Mouse (Mus musculus) forebrain, embryonic 14.5 days (tissue): Measurements from ENCODE around the gene Nell1. TPM values are rescaled to one million over a fixed set of nuclear protein-coding genes. Genes with fewer than 3 reads are reported as not detected.

Experiments used
- ATAC-seq: fragments of 200-750 bp; cut with Nextera tagmentation; 2 replicates; pipeline ENCODE4 v1.8.0; 2017; ENCODE audit warnings: mild to moderate bottlenecking, moderate library complexity
- DNase-seq: peaks from one replicate; pipeline ENCODE4 v3.0.0-alpha.2; 2015; ENCODE audit warnings: low spot score
- H3K27ac ChIP-seq: fragments of 300-500 bp; sonication (generic); 2 replicates; pipeline ENCODE4 v1.5.1; 2014; ENCODE audit warnings: low read depth, mild to moderate bottlenecking, control low read depth, low read length, moderate library complexity
- H3K27me3 ChIP-seq: fragments of 300-500 bp; sonication (generic); replicated peaks from 2 replicates; pipeline ENCODE4 v1.6.1; 2014; ENCODE audit warnings: low read length, control low read depth, mixed read lengths; ENCODE audit not compliant: control insufficient read depth, insufficient read depth
- H3K36me3 ChIP-seq: fragments of 300-500 bp; sonication (generic); 2 replicates; pipeline ENCODE4 v1.6.1; 2014; ENCODE audit warnings: low read length, control low read depth; ENCODE audit not compliant: control insufficient read depth, insufficient read depth
- H3K4me1 ChIP-seq: fragments of 300-500 bp; sonication (generic); 2 replicates; pipeline ENCODE4 v1.6.1; 2014; ENCODE audit warnings: antibody characterized with exemption, low read length, control low read depth; ENCODE audit not compliant: control insufficient read depth, insufficient read depth
- H3K4me2 ChIP-seq: fragments of 300-500 bp; sonication (generic); 2 replicates; pipeline ENCODE4 v1.6.1; 2014; ENCODE audit warnings: mild to moderate bottlenecking, control low read depth, low read length
- H3K4me3 ChIP-seq: fragments of 300-500 bp; sonication (generic); 2 replicates; pipeline ENCODE4 v1.5.1; 2014; ENCODE audit warnings: low read depth, low read length, control low read depth
- H3K9ac ChIP-seq: fragments of 300-500 bp; sonication (generic); 2 replicates; pipeline ENCODE4 v1.6.1; 2014; ENCODE audit warnings: mild to moderate bottlenecking, low read length, control low read depth, moderate library complexity
- H3K9me3 ChIP-seq: fragments of 300-500 bp; sonication (generic); replicated peaks from 2 replicates; pipeline ENCODE4 v1.6.1; 2016; ENCODE audit warnings: low read length, control low read depth, mixed read lengths; ENCODE audit not compliant: control insufficient read depth
- WGBS: fragments of 180-500 bp; shearing (Covaris S2); extraction: QIAGEN DNeasy Blood & Tissue Kit; methylation state at CpG from one replicate; pipeline ENCODE4 v1.1.7; 2014; 5-methylcytosine and 5-hydroxymethylcytosine counted together
- polyA plus RNA-seq: library from polyadenylated mRNA; unstranded; fragments of >200 nt; fragmentation: Nextera tagmentation; extraction: Ambion mirVana; gene quantifications from 2 replicates; pipeline ENCODE4 v1.2.1, GENCODE M21; 2014

Gene Nell1
- polyA plus RNA-seq, 1 experiment from 2014 or later: 9.7 TPM

- Histone ChIP-seq H3K27ac (no peak overlapping the region), H3K27me3 (no peaks in the 10 kb centered on the region), H3K9me3 (no peaks in the 10 kb centered on the region), H3K36me3 (no peaks in the 10 kb centered on the region), H3K4me3 (no peak overlapping the region), H3K4me1 (no peaks in the 10 kb centered on the region), H3K9ac (no peak overlapping the region), H3K4me2 (no peak overlapping the region)
- WGBS: 90% methylated on average over 4 of the region's 4 CpGs
- DNase-seq (no peak), ATAC-seq (no peak)
These were observed 512.3 kb downstream of the Nell1 start for GRCm38 (mm10) chr7:50486884-50487420.

- no peaks in the 10 kb centered on the region for H3K4me1 ChIP-seq
- 82% methylated on average over 4 of the region's 4 CpGs for WGBS
- H3K27ac ChIP-seq: no peak overlapping the region
- no peaks in the 10 kb centered on the region for H3K36me3 ChIP-seq
- no peak for DNase-seq
- H3K9me3 ChIP-seq: no peaks in the 10 kb centered on the region
- ATAC-seq: no peak
- H3K9ac ChIP-seq: no peak overlapping the region
- no peak overlapping the region for H3K4me3 ChIP-seq
- no peak overlapping the region for H3K4me2 ChIP-seq
- H3K27me3 ChIP-seq: no peaks in the 10 kb centered on the region
These were observed 526.9 kb downstream of the Nell1 start for GRCm38 (mm10) chr7:50501562-50501961.

GRCm38 (mm10) chr7:50507047-50507446, 532.4 kb downstream of the Nell1 start:
- Histone ChIP-seq H3K4me3 (no peak overlapping the region), H3K27ac (no peak overlapping the region), H3K27me3 (no peaks in the 10 kb centered on the region), H3K4me1 (no peaks in the 10 kb centered on the region), H3K4me2 (no peak overlapping the region), H3K9ac (no peak overlapping the region), H3K36me3 (no peaks in the 10 kb centered on the region), H3K9me3 (no peaks in the 10 kb centered on the region)
- ATAC-seq: no peak
- DNase-seq: no peak

GRCm38 (mm10) chr7:50514830-50515229, 540.2 kb downstream of the Nell1 start:
- H3K27ac ChIP-seq: no peak overlapping the region
- H3K4me1 ChIP-seq: no peaks in the 10 kb centered on the region
- ATAC-seq (peak; percentile 72), DNase-seq (peak; percentile 37)
- no peak overlapping the region for H3K4me2 ChIP-seq
- H3K36me3 ChIP-seq: no peaks in the 10 kb centered on the region
- no peaks in the 10 kb centered on the region for H3K27me3 ChIP-seq
- no peaks in the 10 kb centered on the region for H3K9me3 ChIP-seq
- WGBS: 25% methylated on average over 3 of the region's 3 CpGs
- no peak overlapping the region for H3K4me3 ChIP-seq
- no peak overlapping the region for H3K9ac ChIP-seq

- Histone ChIP-seq H3K9ac (no peak overlapping the region), H3K36me3 (no peaks in the 10 kb centered on the region), H3K27ac (no peak overlapping the region), H3K4me3 (no peak overlapping the region), H3K27me3 (no peaks in the 10 kb centered on the region), H3K4me2 (no peak overlapping the region), H3K9me3 (no peaks in the 10 kb centered on the region), H3K4me1 (no peaks in the 10 kb centered on the region)
- 74% methylated on average over 3 of the region's 3 CpGs for WGBS
- DNase-seq: peak; percentile 55
- ATAC-seq: no peak
These were observed 542.0 kb downstream of the Nell1 start for GRCm38 (mm10) chr7:50516681-50517080.

- 29% methylated on average over 5 of the region's 5 CpGs for WGBS
- Histone ChIP-seq H3K27me3 (no peaks in the 10 kb centered on the region), H3K36me3 (no peaks in the 10 kb centered on the region), H3K9me3 (no peaks in the 10 kb centered on the region), H3K4me3 (no peak overlapping the region), H3K4me2 (no peak overlapping the region), H3K9ac (no peak overlapping the region), H3K27ac (no peak overlapping the region), H3K4me1 (no peaks in the 10 kb centered on the region)
- ATAC-seq (no peak), DNase-seq (no peak)
These were observed 568.7 kb downstream of the Nell1 start for GRCm38 (mm10) chr7:50543373-50543772.

- Histone ChIP-seq H3K9ac (no peak overlapping the region), H3K4me3 (no peak overlapping the region), H3K27me3 (no peaks in the 10 kb centered on the region), H3K36me3 (no peaks in the 10 kb centered on the region), H3K4me2 (no peak overlapping the region), H3K4me1 (no peaks in the 10 kb centered on the region), H3K27ac (no peak overlapping the region), H3K9me3 (no peaks in the 10 kb centered on the region)
- 75% methylated on average over 3 of the region's 3 CpGs for WGBS
- no peak for DNase-seq
- no peak for ATAC-seq
These were observed 574.9 kb downstream of the Nell1 start for GRCm38 (mm10) chr7:50549572-50549971.

- H3K9ac ChIP-seq: no peak overlapping the region
These were observed 576.8 kb downstream of the Nell1 start for GRCm38 (mm10) chr7:50551426-50551825.

GRCm38 (mm10) chr7:50562708-50563107, 588.0 kb downstream of the Nell1 start:
- DNase-seq (no peak), ATAC-seq (no peak)
- Histone ChIP-seq H3K27me3 (no peaks in the 10 kb centered on the region), H3K9me3 (no peaks in the 10 kb centered on the region), H3K27ac (no peak overlapping the region), H3K9ac (no peak overlapping the region), H3K4me2 (no peak overlapping the region), H3K4me3 (no peak overlapping the region), H3K36me3 (no peaks in the 10 kb centered on the region), H3K4me1 (no peaks in the 10 kb centered on the region)
- 85% methylated on average over 3 of the region's 3 CpGs for WGBS

More at GRCm38 (mm10) chr7:50551426-50551825, 576.8 kb downstream of the Nell1 start:
- H3K27ac ChIP-seq: no peak overlapping the region
- no peak for ATAC-seq
- no peaks in the 10 kb centered on the region for H3K9me3 ChIP-seq
- H3K4me3 ChIP-seq: no peak overlapping the region
- H3K36me3 ChIP-seq: no peaks in the 10 kb centered on the region
- H3K4me2 ChIP-seq: no peak overlapping the region
- H3K4me1 ChIP-seq: no peaks in the 10 kb centered on the region
- DNase-seq: no peak
- WGBS: 78% methylated on average over 4 of the region's 4 CpGs
- H3K27me3 ChIP-seq: no peaks in the 10 kb centered on the region
